Mouse (Mus musculus): ENCODE data around the gene Mrps5. TPM values are rescaled to one million over a fixed set of nuclear protein-coding genes. Genes with fewer than 3 reads are reported as not detected.

Gene Mrps5
- polyA plus RNA-seq, 1 experiment from 2014 or later: 132 TPM

Other genes with a start within 250 kb of the Mrps5 start
- gene Astl, start 248.6 kb upstream of the Mrps5 start, polyA plus RNA-seq (2014; fragmentation: Nextera tagmentation; extraction: Ambion mirVana): not detected in 2 replicates
- gene Adra2b, start 224.0 kb upstream of the Mrps5 start, polyA plus RNA-seq (2014; fragmentation: Nextera tagmentation; extraction: Ambion mirVana): 0.64 and 0.98 TPM in 2 replicates
- not detected in 2 replicates for gene Gpat2, start 162.0 kb upstream of the Mrps5 start, polyA plus RNA-seq (2014; fragmentation: Nextera tagmentation; extraction: Ambion mirVana)
- gene Fahd2a, start 142.7 kb upstream of the Mrps5 start, polyA plus RNA-seq (2014; fragmentation: Nextera tagmentation; extraction: Ambion mirVana): 31.6 and 35.7 TPM in 2 replicates
- gene Kcnip3, start 65.1 kb upstream of the Mrps5 start, polyA plus RNA-seq (2014; fragmentation: Nextera tagmentation; extraction: Ambion mirVana): 6.3 and 6.9 TPM in 2 replicates
- gene Prom2, start 45.8 kb upstream of the Mrps5 start, polyA plus RNA-seq (2014; fragmentation: Nextera tagmentation; extraction: Ambion mirVana): 12.1 and 14.1 TPM in 2 replicates
- 3.8 and 5.0 TPM in 2 replicates for gene Zfp661, start 128 bp upstream of the Mrps5 start, polyA plus RNA-seq (2014; fragmentation: Nextera tagmentation; extraction: Ambion mirVana)
- gene Mal, start 69.5 kb downstream of the Mrps5 start, polyA plus RNA-seq (2014; fragmentation: Nextera tagmentation; extraction: Ambion mirVana): 7.0 and 10.4 TPM in 2 replicates
- gene Mall, start 142.7 kb downstream of the Mrps5 start, polyA plus RNA-seq (2014; fragmentation: Nextera tagmentation; extraction: Ambion mirVana): 8.9 and 11.0 TPM in 2 replicates
- gene Nphp1, start 201.7 kb downstream of the Mrps5 start, polyA plus RNA-seq (2014; fragmentation: Nextera tagmentation; extraction: Ambion mirVana): 22.9 and 23.2 TPM in 2 replicates
- gene Mtln, start 205.3 kb downstream of the Mrps5 start, polyA plus RNA-seq (2014; fragmentation: Nextera tagmentation; extraction: Ambion mirVana): 37.1 and 37.2 TPM in 2 replicates
- gene Bub1, start 244.6 kb downstream of the Mrps5 start, polyA plus RNA-seq (2014; fragmentation: Nextera tagmentation; extraction: Ambion mirVana): 24.7 and 27.5 TPM in 2 replicates

Data from stomach, embryonic 14.5 days (tissue).